Mouse (Mus musculus) kidney, postnatal 0 days (tissue): Measurements from ENCODE around the gene Ubr7. TPM values are rescaled to one million over a fixed set of nuclear protein-coding genes. Genes with fewer than 3 reads are reported as not detected.
A peak's percentile ranks its signal among the peaks of the same experiment; 100 is the strongest.

Experiments used
- ATAC-seq: fragments of 200-750 bp; cut with Nextera tagmentation; replicated peaks from 2 replicates; pipeline ENCODE4 v1.8.0; 2017; ENCODE audit warnings: low read depth, moderate number of reproducible peaks, moderate TSS enrichment, moderate library complexity; ENCODE audit not compliant: low FRiP score
- DNase-seq: peaks from one replicate; pipeline ENCODE4 v3.0.0-alpha.2; 2016; ENCODE audit warnings: low spot score
- H3K27ac ChIP-seq: fragments of 300-500 bp; sonication (generic); 2 replicates; pipeline ENCODE4 v1.5.1; 2014; ENCODE audit warnings: mild to moderate bottlenecking
- H3K27me3 ChIP-seq: fragments of 300-500 bp; sonication (generic); 2 replicates; pipeline ENCODE4 v1.6.1; 2014; ENCODE audit warnings: low read length, mixed read lengths; ENCODE audit not compliant: insufficient read depth
- H3K36me3 ChIP-seq: fragments of 300-500 bp; sonication (generic); 2 replicates; pipeline ENCODE4 v1.6.1; 2014; ENCODE audit warnings: low read length, mixed read lengths; ENCODE audit not compliant: insufficient read depth
- H3K4me1 ChIP-seq: fragments of 300-500 bp; sonication (generic); replicated peaks from 2 replicates; pipeline ENCODE4 v1.6.1; 2014; ENCODE audit warnings: antibody characterized with exemption, low read length, mixed read lengths; ENCODE audit not compliant: insufficient read depth
- H3K4me2 ChIP-seq: fragments of 300-500 bp; sonication (generic); 2 replicates; pipeline ENCODE4 v1.6.1; 2014; ENCODE audit warnings: mild to moderate bottlenecking, low read length, moderate library complexity, mixed read lengths
- H3K4me3 ChIP-seq: fragments of 300-500 bp; sonication (generic); replicated peaks from 2 replicates; pipeline ENCODE4 v1.5.1; 2014; ENCODE audit warnings: low read depth, low read length
- H3K9ac ChIP-seq: fragments of 300-500 bp; sonication (generic); 2 replicates; pipeline ENCODE4 v1.6.1; 2014; ENCODE audit warnings: low read depth, low read length
- H3K9me3 ChIP-seq: fragments of 300-500 bp; sonication (generic); replicated peaks from 2 replicates; pipeline ENCODE4 v1.6.1; 2016; ENCODE audit warnings: low read length, inconsistent platforms, mixed read lengths
- CTCF ChIP-seq: IDR thresholded peaks from 2 replicates; pipeline ENCODE4 v1.5.1; 2016; ENCODE audit warnings: antibody characterized with exemption, low read depth, mild to moderate bottlenecking, moderate library complexity
- WGBS: fragments of 180-500 bp; shearing (Covaris S2); extraction: QIAGEN DNeasy Blood & Tissue Kit; methylation state at CpG from one replicate; pipeline ENCODE4 v1.1.7; 2014; 5-methylcytosine and 5-hydroxymethylcytosine counted together
- polyA plus RNA-seq: library from polyadenylated mRNA; unstranded; fragments of >200 nt; fragmentation: Nextera tagmentation; extraction: Ambion mirVana; gene quantifications from 2 replicates; pipeline ENCODE4 v1.2.1, GENCODE M21; 2015

The Ubr7 gene
- polyA plus RNA-seq, 1 experiment from 2014 or later = 30.8 TPM

DNA sequence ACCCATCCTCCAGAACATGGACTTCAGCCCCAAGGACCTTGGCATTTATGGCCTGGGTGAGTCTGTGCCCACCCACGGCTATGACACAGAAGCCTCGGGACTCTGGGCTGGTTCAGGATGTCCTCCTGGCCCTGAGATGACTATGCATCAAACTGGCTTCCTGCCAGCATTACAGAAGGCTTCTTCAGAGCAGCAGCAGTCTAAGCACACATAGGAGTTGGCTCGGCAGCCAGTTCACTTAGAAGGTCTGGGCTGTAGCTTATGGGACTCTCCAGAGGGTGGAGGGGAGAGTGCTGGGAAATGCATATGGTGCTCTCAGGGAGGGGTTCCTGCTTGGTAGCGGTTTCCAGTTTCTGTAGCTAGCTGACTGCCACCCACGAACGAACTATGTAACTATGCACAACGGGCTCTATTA, 32.0 kb upstream of the Ubr7 start:
- no peak overlapping the region for H3K4me3 ChIP-seq
- ATAC-seq = peak; percentile 33

DNA sequence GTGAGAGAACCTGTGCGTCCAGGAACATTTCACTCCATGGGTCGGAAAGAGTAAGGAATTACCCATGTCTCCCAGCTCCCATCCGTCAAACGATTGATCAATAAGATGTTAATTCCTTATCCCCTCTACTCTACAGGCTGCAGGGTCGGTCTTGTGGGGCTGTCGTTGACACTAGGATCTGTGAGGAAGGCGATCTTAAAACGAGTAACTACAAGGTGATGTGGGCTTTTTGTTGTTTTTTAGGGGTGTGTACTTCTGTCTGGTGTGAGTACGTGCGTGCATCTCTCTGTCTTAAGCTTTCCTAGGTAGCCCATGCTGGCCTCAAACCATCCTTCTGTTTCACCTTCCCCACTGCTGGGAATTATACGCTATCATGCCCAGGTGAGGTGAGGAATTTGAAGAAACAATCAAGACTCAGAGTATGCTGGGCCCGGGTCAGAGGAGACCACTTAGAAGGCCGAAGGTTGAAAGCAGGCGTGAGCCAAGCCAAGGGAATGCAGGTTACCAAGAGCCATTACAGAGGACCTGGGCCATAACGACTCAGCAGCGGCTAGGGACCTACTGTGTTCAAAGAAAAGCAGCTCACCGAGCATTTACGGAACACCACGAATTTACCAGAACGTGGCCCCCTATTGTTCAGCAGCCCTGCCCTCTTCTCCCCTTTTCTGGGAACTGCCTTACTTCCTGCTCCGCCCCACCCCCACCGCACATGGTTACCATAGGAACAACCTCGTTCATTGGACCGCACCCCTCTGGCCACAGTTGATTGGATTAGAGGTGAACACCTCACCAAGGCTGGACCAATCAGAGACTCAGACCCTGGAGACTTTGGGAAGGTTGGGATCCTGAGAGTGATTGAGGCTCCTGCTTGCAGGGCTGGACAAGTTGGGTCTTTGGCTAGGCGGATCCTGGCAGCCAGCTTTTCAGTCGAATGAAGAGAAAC, 27.6 kb upstream of the Ubr7 start:
- Histone ChIP-seq H3K4me1 (0 out of 2 replicates have a peak, but pooled peaks cover 6% of the 10 kb centered on the region), H3K27me3 (no peaks in the 10 kb centered on the region), H3K9ac (no peak overlapping the region), H3K4me3 (peak overlapping the region; percentile 15; the same call in 1 of the 2 replicates), H3K9me3 (no peaks in the 10 kb centered on the region), H3K4me2 (peak overlapping the region; percentile 43), H3K27ac (peak overlapping the region; percentile 65; the same call in 1 of the 2 replicates), H3K36me3 (no peaks in the 10 kb centered on the region)
- DNase-seq (peak; percentile 91), ATAC-seq (peak; percentile 94)
- TF ChIP-seq CTCF = peak; percentile 8; the same call in 1 of the 2 replicates
- WGBS = 32% methylated on average over 26 of the region's 26 CpGs

More for the DNA sequence above, 32.0 kb upstream of the Ubr7 start:
- TF ChIP-seq CTCF = no peak
- Histone ChIP-seq H3K36me3 (no peaks in the 10 kb centered on the region), H3K27me3 (no peaks in the 10 kb centered on the region), H3K4me1 (0 out of 2 replicates have a peak, but pooled peaks cover 3% of the 10 kb centered on the region), H3K4me2 (no peak overlapping the region), H3K9me3 (no peaks in the 10 kb centered on the region), H3K27ac (no peak overlapping the region), H3K9ac (no peak overlapping the region)
- 62% methylated on average over 7 of the region's 7 CpGs for WGBS
- DNase-seq = no peak

DNA sequence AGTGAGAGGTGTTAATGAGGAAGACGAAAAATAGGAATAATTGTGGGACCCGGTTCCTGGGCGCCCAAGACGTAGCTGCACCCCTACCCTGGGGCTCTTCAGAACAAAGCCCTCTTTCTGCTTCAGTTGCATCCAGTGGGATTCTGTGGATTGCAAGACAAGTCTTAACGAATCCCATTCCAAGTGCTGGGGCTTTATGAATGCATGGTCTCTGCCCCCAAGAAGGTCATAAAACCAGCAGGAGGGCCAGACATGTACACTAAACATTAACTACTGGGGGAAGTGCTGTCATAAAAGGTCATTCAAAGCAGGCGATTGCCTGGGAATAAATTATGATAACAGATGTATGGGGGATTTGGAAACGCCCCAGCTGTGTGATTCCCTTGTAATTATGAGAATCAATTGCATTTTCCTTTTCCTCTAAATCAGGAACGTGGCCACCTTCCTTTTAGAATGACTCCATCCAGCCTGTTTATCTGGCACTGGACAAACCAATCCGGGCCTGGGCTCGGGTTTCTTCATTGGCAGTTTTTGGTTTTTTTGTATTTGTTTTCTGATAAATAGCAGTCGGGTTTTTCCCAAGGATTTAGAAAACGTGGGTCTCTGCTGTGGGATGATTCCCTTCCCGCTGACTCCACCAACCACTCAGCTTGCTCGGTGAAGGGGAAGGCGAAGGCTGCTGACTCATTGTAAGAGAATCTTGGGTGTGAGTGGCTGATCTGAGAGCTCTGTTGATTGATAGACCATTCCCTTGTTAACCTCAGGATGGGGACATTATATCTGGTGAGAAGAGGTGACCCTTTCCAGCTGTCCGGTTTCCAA, 26.8 kb upstream of the Ubr7 start:
- Histone ChIP-seq H3K4me3 (no peak overlapping the region), H3K4me2 (peak overlapping the region; percentile 43), H3K27ac (peak overlapping the region; percentile 65; the same call in 1 of the 2 replicates), H3K9ac (no peak overlapping the region), H3K9me3 (no peaks in the 10 kb centered on the region), H3K36me3 (no peaks in the 10 kb centered on the region), H3K27me3 (no peaks in the 10 kb centered on the region), H3K4me1 (0 out of 2 replicates have a peak, but pooled peaks cover 6% of the 10 kb centered on the region)
- peak; percentile 57 for DNase-seq
- no peak for TF ChIP-seq CTCF
- peak; percentile 42 for ATAC-seq
- 16% methylated on average over 16 of the region's 16 CpGs for WGBS

DNA sequence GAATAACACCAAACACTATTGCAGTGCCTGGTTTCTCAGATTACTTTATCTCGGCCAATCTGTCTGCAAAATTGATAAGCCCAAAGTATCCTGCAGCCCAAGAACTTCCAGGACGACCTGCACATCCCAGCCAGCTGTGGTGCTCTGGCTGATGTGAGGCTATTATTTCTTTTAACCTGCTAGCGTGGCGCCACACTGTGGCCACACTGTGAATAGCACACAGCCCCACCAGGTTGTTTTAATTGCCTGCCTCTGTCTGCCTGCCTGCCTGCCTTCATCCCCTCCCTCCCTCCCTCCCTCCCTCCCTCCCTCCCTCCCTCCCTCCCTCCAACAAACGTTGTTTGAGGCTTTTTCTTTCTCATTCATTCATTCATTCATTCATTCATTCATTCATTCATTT, 24.4 kb upstream of the Ubr7 start:
- H3K9me3 ChIP-seq = no peaks in the 10 kb centered on the region
- no peak overlapping the region for H3K4me3 ChIP-seq
- no peak overlapping the region for H3K27ac ChIP-seq
- H3K27me3 ChIP-seq = no peaks in the 10 kb centered on the region
- DNase-seq (peak; percentile 77), ATAC-seq (no peak)
- H3K4me1 ChIP-seq = 0 out of 2 replicates have a peak, but pooled peaks cover 6% of the 10 kb centered on the region
- peak; percentile 75 for TF ChIP-seq CTCF
- no peak overlapping the region for H3K9ac ChIP-seq
- H3K36me3 ChIP-seq = no peaks in the 10 kb centered on the region
- WGBS = 7% methylated on average over 4 of the region's 5 CpGs
- H3K4me2 ChIP-seq = no peak overlapping the region

DNA sequence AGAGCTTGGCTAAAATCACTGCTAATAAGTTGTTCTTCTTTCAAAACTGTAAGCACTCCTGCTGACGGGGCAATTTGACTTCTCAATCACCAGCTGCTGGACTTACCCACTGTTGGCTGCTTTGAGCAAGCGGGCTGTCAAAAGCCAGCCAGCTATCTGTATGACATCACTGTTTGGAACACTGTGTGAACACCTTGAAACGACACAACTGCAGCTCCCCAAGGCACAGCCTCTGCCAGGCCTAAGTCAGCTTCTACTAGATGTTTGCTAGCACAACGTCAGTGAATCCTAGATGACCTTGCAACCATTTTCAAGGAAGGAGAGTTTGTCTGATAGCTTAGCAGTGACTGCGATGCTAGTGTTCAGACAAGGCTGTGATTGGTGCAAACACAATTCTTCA, 18.7 kb upstream of the Ubr7 start:
- DNase-seq (no peak), ATAC-seq (no peak)
- peaks cover 6% of the 10 kb centered on the region; the same call in 1 of the 2 replicates for H3K4me1 ChIP-seq
- H3K4me3 ChIP-seq = no peak overlapping the region
- no peaks in the 10 kb centered on the region for H3K36me3 ChIP-seq
- no peak overlapping the region for H3K4me2 ChIP-seq
- no peak overlapping the region for H3K27ac ChIP-seq
- H3K9ac ChIP-seq = no peak overlapping the region
- no peaks in the 10 kb centered on the region for H3K9me3 ChIP-seq
- WGBS = 76% methylated on average over 5 of the region's 5 CpGs
- H3K27me3 ChIP-seq = no peaks in the 10 kb centered on the region
- no peak for TF ChIP-seq CTCF

DNA sequence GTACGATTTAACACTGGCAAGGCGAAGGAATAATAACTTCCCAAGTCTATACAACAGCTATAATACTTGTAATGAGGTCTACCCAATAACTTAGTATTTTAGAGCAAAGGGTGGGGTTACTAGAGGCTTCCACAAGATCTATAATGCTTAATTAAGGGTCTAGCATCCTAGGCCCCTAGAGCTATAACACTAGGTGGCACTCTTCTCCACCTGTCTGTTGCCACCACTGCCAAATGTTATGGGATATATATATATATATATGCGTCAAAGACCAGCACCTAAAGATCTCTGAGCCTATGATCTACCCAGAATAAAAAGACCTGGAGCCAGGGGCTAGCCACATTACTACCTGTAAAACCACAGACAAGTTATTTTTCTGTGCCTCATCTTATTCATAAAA, 17.5 kb upstream of the Ubr7 start:
- H3K9ac ChIP-seq = no peak overlapping the region
- no peaks in the 10 kb centered on the region for H3K36me3 ChIP-seq
- H3K27ac ChIP-seq = no peak overlapping the region
- H3K4me1 ChIP-seq = peaks cover 6% of the 10 kb centered on the region; the same call in 1 of the 2 replicates
- peak; percentile 66 for TF ChIP-seq CTCF
- peak; percentile 51 for DNase-seq
- H3K27me3 ChIP-seq = no peaks in the 10 kb centered on the region
- no peaks in the 10 kb centered on the region for H3K9me3 ChIP-seq
- 71% methylated on average over 3 of the region's 3 CpGs for WGBS
- H3K4me3 ChIP-seq = no peak overlapping the region
- no peak for ATAC-seq
- no peak overlapping the region for H3K4me2 ChIP-seq
